Mouse (Mus musculus): Measurements from ENCODE around the gene Syt13.

The Syt13 gene

GRCm38 (mm10) chr2:92914933-92915553, at the start of gene Syt13:
Gene Syt13, plus strand, starts transcription at chr2:92915098.
- DNase-seq (ENCODE audit: low read depth, low spot score): no peak

GRCm38 (mm10) chr2:92866616-92867015, 48.3 kb upstream of the Syt13 start:
- no peak for DNase-seq (ENCODE audit: low read depth, low spot score)

- DNase-seq (ENCODE audit: low read depth, low spot score): no peak
Measured at GRCm38 (mm10) chr2:92870139-92870836, 44.6 kb upstream of the Syt13 start.

GRCm38 (mm10) chr2:92871093-92871686, 43.7 kb upstream of the Syt13 start:
- DNase-seq (ENCODE audit: low read depth, low spot score): no peak

- DNase-seq (ENCODE audit: low read depth, low spot score): no peak
Measured at GRCm38 (mm10) chr2:92872652-92873051, 42.2 kb upstream of the Syt13 start.

- DNase-seq (ENCODE audit: low read depth, low spot score): no peak
Measured at GRCm38 (mm10) chr2:92874592-92874991, 40.3 kb upstream of the Syt13 start.

GRCm38 (mm10) chr2:92877488-92877887, 37.4 kb upstream of the Syt13 start:
- DNase-seq (ENCODE audit: low read depth, low spot score): no peak

- no peak for DNase-seq (ENCODE audit: low read depth, low spot score)
Measured at GRCm38 (mm10) chr2:92883039-92883911, 31.6 kb upstream of the Syt13 start.

GRCm38 (mm10) chr2:92883912-92884243, 31.0 kb upstream of the Syt13 start:
- no peak for DNase-seq (ENCODE audit: low read depth, low spot score)

- no peak for DNase-seq (ENCODE audit: low read depth, low spot score)
Measured at GRCm38 (mm10) chr2:92884976-92885375, 29.9 kb upstream of the Syt13 start.

- no peak for DNase-seq (ENCODE audit: low read depth, low spot score)
Measured at GRCm38 (mm10) chr2:92886862-92887261, 28.0 kb upstream of the Syt13 start.

GRCm38 (mm10) chr2:92892524-92892923, 22.4 kb upstream of the Syt13 start:
- DNase-seq (ENCODE audit: low read depth, low spot score): no peak

- DNase-seq (ENCODE audit: low read depth, low spot score): no peak
Measured at GRCm38 (mm10) chr2:92903650-92904049, 11.2 kb upstream of the Syt13 start.

GRCm38 (mm10) chr2:92904307-92904859, 10.5 kb upstream of the Syt13 start:
- no peak for DNase-seq (ENCODE audit: low read depth, low spot score)

GRCm38 (mm10) chr2:92910371-92910770, 4.5 kb upstream of the Syt13 start:
- DNase-seq (ENCODE audit: low read depth, low spot score): no peak

- DNase-seq (ENCODE audit: low read depth, low spot score): no peak
Measured at GRCm38 (mm10) chr2:92912312-92912711, 2.6 kb upstream of the Syt13 start.

GRCm38 (mm10) chr2:92913295-92913694, 1.6 kb upstream of the Syt13 start:
- DNase-seq (ENCODE audit: low read depth, low spot score): no peak

- DNase-seq (ENCODE audit: low read depth, low spot score): no peak
Measured at GRCm38 (mm10) chr2:92915659-92916631, 1.0 kb downstream of the Syt13 start.

GRCm38 (mm10) chr2:92917405-92918142, 2.7 kb downstream of the Syt13 start:
- DNase-seq (ENCODE audit: low read depth, low spot score): no peak

GRCm38 (mm10) chr2:92920709-92921108, 5.8 kb downstream of the Syt13 start:
- DNase-seq (ENCODE audit: low read depth, low spot score): no peak

Measured in brain, embryonic 18.5 days (tissue).